Mouse (Mus musculus): ENCODE results near the gene Fancg. TPM values are rescaled to one million over a fixed set of nuclear protein-coding genes. Genes with fewer than 3 reads are reported as not detected.

The Fancg gene
- polyA plus RNA-seq, 1 experiment from 2014 or later: 18.2 TPM

GRCm38 (mm10) chr4:42961592-42961991, 48.7 kb downstream of the Fancg start:
- no peak overlapping the region for H3K4me2 ChIP-seq
- no peak overlapping the region for H3K9ac ChIP-seq (ENCODE audit: low read depth, low read length)
- 24% methylated on average over 4 of the region's 4 CpGs for WGBS
- H3K36me3 ChIP-seq (ENCODE audit: control insufficient read depth, insufficient read depth, low read length): no peaks in the 10 kb centered on the region
- H3K4me1 ChIP-seq (replicated peaks; ENCODE audit: control insufficient read depth, insufficient read depth, low read length): no peaks in the 10 kb centered on the region
- H3K27ac ChIP-seq (ENCODE audit: low read depth, low read length): no peak overlapping the region
- DNase-seq (ENCODE audit: low spot score): peak; percentile 42
- no peaks in the 10 kb centered on the region for H3K9me3 ChIP-seq (ENCODE audit: control insufficient read depth, low read length)
- ATAC-seq (replicated peaks; ENCODE audit: low FRiP score): no peak
- H3K4me3 ChIP-seq (ENCODE audit: low read depth, low read length): no peak overlapping the region
- peaks cover 5% of the 10 kb centered on the region; the same call in 1 of the 2 replicates for H3K27me3 ChIP-seq (replicated peaks; ENCODE audit: control insufficient read depth, insufficient read depth, low read length)

GRCm38 (mm10) chr4:42959382-42959781, 50.9 kb downstream of the Fancg start:
- H3K27ac ChIP-seq (ENCODE audit: low read depth, low read length): no peak overlapping the region
- no peak overlapping the region for H3K4me3 ChIP-seq (ENCODE audit: low read depth, low read length)
- ATAC-seq (replicated peaks; ENCODE audit: low FRiP score) (no peak), DNase-seq (ENCODE audit: low spot score) (no peak)
- WGBS: 54% methylated on average over 4 of the region's 4 CpGs
- no peaks in the 10 kb centered on the region for H3K36me3 ChIP-seq (ENCODE audit: control insufficient read depth, insufficient read depth, low read length)
- peaks cover 3% of the 10 kb centered on the region; the same call in 1 of the 2 replicates for H3K27me3 ChIP-seq (replicated peaks; ENCODE audit: control insufficient read depth, insufficient read depth, low read length)
- H3K9ac ChIP-seq (ENCODE audit: low read depth, low read length): no peak overlapping the region
- no peaks in the 10 kb centered on the region for H3K9me3 ChIP-seq (ENCODE audit: control insufficient read depth, low read length)
- H3K4me1 ChIP-seq (replicated peaks; ENCODE audit: control insufficient read depth, insufficient read depth, low read length): no peaks in the 10 kb centered on the region
- no peak overlapping the region for H3K4me2 ChIP-seq

- 74% methylated on average over 8 of the region's 8 CpGs for WGBS
- H3K27me3 ChIP-seq (replicated peaks; ENCODE audit: control insufficient read depth, insufficient read depth, low read length): no peaks in the 10 kb centered on the region
- H3K4me1 ChIP-seq (replicated peaks; ENCODE audit: control insufficient read depth, insufficient read depth, low read length): no peaks in the 10 kb centered on the region
- no peak overlapping the region for H3K9ac ChIP-seq (ENCODE audit: low read depth, low read length)
- no peak for DNase-seq (ENCODE audit: low spot score)
- no peaks in the 10 kb centered on the region for H3K36me3 ChIP-seq (ENCODE audit: control insufficient read depth, insufficient read depth, low read length)
- no peaks in the 10 kb centered on the region for H3K9me3 ChIP-seq (ENCODE audit: control insufficient read depth, low read length)
- ATAC-seq (replicated peaks; ENCODE audit: low FRiP score): no peak
- H3K4me2 ChIP-seq: no peak overlapping the region
- H3K4me3 ChIP-seq (ENCODE audit: low read depth, low read length): no peak overlapping the region
- H3K27ac ChIP-seq (ENCODE audit: low read depth, low read length): no peak overlapping the region
Observed at GRCm38 (mm10) chr4:42958942-42959341, 51.4 kb downstream of the Fancg start.

- no peak for ATAC-seq (replicated peaks; ENCODE audit: low FRiP score)
- Histone ChIP-seq H3K9ac (ENCODE audit: low read depth, low read length) (no peak overlapping the region), H3K27ac (ENCODE audit: low read depth, low read length) (no peak overlapping the region)
Observed at GRCm38 (mm10) chr4:42957979-42958378, 52.3 kb downstream of the Fancg start.

GRCm38 (mm10) chr4:42957306-42957705, 53.0 kb downstream of the Fancg start:
- Histone ChIP-seq H3K27ac (ENCODE audit: low read depth, low read length) (no peak overlapping the region), H3K9ac (ENCODE audit: low read depth, low read length) (no peak overlapping the region), H3K4me1 (replicated peaks; ENCODE audit: control insufficient read depth, insufficient read depth, low read length) (no peaks in the 10 kb centered on the region)

More at GRCm38 (mm10) chr4:42957979-42958378, 52.3 kb downstream of the Fancg start:
- Histone ChIP-seq H3K36me3 (ENCODE audit: control insufficient read depth, insufficient read depth, low read length) (no peaks in the 10 kb centered on the region), H3K9me3 (ENCODE audit: control insufficient read depth, low read length) (no peaks in the 10 kb centered on the region), H3K4me3 (ENCODE audit: low read depth, low read length) (no peak overlapping the region), H3K27me3 (replicated peaks; ENCODE audit: control insufficient read depth, insufficient read depth, low read length) (no peaks in the 10 kb centered on the region), H3K4me2 (no peak overlapping the region), H3K4me1 (replicated peaks; ENCODE audit: control insufficient read depth, insufficient read depth, low read length) (no peaks in the 10 kb centered on the region)
- no peak for DNase-seq (ENCODE audit: low spot score)
- WGBS: 86% methylated on average over 8 of the region's 8 CpGs

GRCm38 (mm10) chr4:42956581-42956980, 53.7 kb downstream of the Fancg start:
- H3K4me1 ChIP-seq (replicated peaks; ENCODE audit: control insufficient read depth, insufficient read depth, low read length): no peaks in the 10 kb centered on the region
- WGBS: 87% methylated on average over 17 of the region's 17 CpGs

More at GRCm38 (mm10) chr4:42957306-42957705, 53.0 kb downstream of the Fancg start:
- ATAC-seq (replicated peaks; ENCODE audit: low FRiP score) (no peak), DNase-seq (ENCODE audit: low spot score) (no peak)
- Histone ChIP-seq H3K4me3 (ENCODE audit: low read depth, low read length) (no peak overlapping the region), H3K36me3 (ENCODE audit: control insufficient read depth, insufficient read depth, low read length) (no peaks in the 10 kb centered on the region), H3K27me3 (replicated peaks; ENCODE audit: control insufficient read depth, insufficient read depth, low read length) (no peaks in the 10 kb centered on the region), H3K9me3 (ENCODE audit: control insufficient read depth, low read length) (no peaks in the 10 kb centered on the region), H3K4me2 (no peak overlapping the region)
- WGBS: 78% methylated on average over 11 of the region's 11 CpGs

GRCm38 (mm10) chr4:42955200-42955599, 55.1 kb downstream of the Fancg start:
- WGBS: 79% methylated on average over 3 of the region's 3 CpGs
- ATAC-seq (replicated peaks; ENCODE audit: low FRiP score) (no peak), DNase-seq (ENCODE audit: low spot score) (no peak)
- H3K9me3 ChIP-seq (ENCODE audit: control insufficient read depth, low read length): no peaks in the 10 kb centered on the region
- H3K4me1 ChIP-seq (replicated peaks; ENCODE audit: control insufficient read depth, insufficient read depth, low read length): peaks cover 2% of the 10 kb centered on the region; the same call in 1 of the 2 replicates
- H3K4me2 ChIP-seq: no peak overlapping the region
- H3K9ac ChIP-seq (ENCODE audit: low read depth, low read length): no peak overlapping the region
- no peaks in the 10 kb centered on the region for H3K36me3 ChIP-seq (ENCODE audit: control insufficient read depth, insufficient read depth, low read length)
- H3K27ac ChIP-seq (ENCODE audit: low read depth, low read length): no peak overlapping the region
- peaks cover 1% of the 10 kb centered on the region; the same call in 1 of the 2 replicates for H3K27me3 ChIP-seq (replicated peaks; ENCODE audit: control insufficient read depth, insufficient read depth, low read length)
- no peak overlapping the region for H3K4me3 ChIP-seq (ENCODE audit: low read depth, low read length)

More at GRCm38 (mm10) chr4:42956581-42956980, 53.7 kb downstream of the Fancg start:
- Histone ChIP-seq H3K4me3 (ENCODE audit: low read depth, low read length) (no peak overlapping the region), H3K9me3 (ENCODE audit: control insufficient read depth, low read length) (no peaks in the 10 kb centered on the region), H3K27ac (ENCODE audit: low read depth, low read length) (no peak overlapping the region), H3K9ac (ENCODE audit: low read depth, low read length) (no peak overlapping the region), H3K36me3 (ENCODE audit: control insufficient read depth, insufficient read depth, low read length) (no peaks in the 10 kb centered on the region), H3K4me2 (no peak overlapping the region), H3K27me3 (replicated peaks; ENCODE audit: control insufficient read depth, insufficient read depth, low read length) (no peaks in the 10 kb centered on the region)
- ATAC-seq (replicated peaks; ENCODE audit: low FRiP score) (no peak), DNase-seq (ENCODE audit: low spot score) (no peak)

GRCm38 (mm10) chr4:42954297-42954696, 56.0 kb downstream of the Fancg start:
- 7% methylated on average over 10 of the region's 10 CpGs for whole genome bisulfite sequencing
- no peak overlapping the region for H3K4me3 ChIP-seq (ENCODE audit: low read depth, low read length)
- peaks cover 6% of the 10 kb centered on the region for H3K27me3 ChIP-seq (replicated peaks; ENCODE audit: control insufficient read depth, insufficient read depth, low read length)
- no peaks in the 10 kb centered on the region for H3K36me3 ChIP-seq (ENCODE audit: control insufficient read depth, insufficient read depth, low read length)
- H3K27ac ChIP-seq (ENCODE audit: low read depth, low read length): no peak overlapping the region
- DNase-seq (ENCODE audit: low spot score): peak; percentile 60
- no peak for ATAC-seq (replicated peaks; ENCODE audit: low FRiP score)
- H3K9ac ChIP-seq (ENCODE audit: low read depth, low read length): no peak overlapping the region
- no peaks in the 10 kb centered on the region for H3K9me3 ChIP-seq (ENCODE audit: control insufficient read depth, low read length)
- peaks cover 3% of the 10 kb centered on the region for H3K4me1 ChIP-seq (replicated peaks; ENCODE audit: control insufficient read depth, insufficient read depth, low read length)
- H3K4me2 ChIP-seq: no peak overlapping the region

GRCm38 (mm10) chr4:42953435-42954094, 56.7 kb downstream of the Fancg start:
- Histone ChIP-seq H3K4me2 (no peak overlapping the region), H3K9me3 (ENCODE audit: control insufficient read depth, low read length) (no peaks in the 10 kb centered on the region), H3K27me3 (replicated peaks; ENCODE audit: control insufficient read depth, insufficient read depth, low read length) (peaks cover 13% of the 10 kb centered on the region), H3K27ac (ENCODE audit: low read depth, low read length) (no peak overlapping the region), H3K36me3 (ENCODE audit: control insufficient read depth, insufficient read depth, low read length) (no peaks in the 10 kb centered on the region), H3K4me1 (replicated peaks; ENCODE audit: control insufficient read depth, insufficient read depth, low read length) (peaks cover 7% of the 10 kb centered on the region), H3K9ac (ENCODE audit: low read depth, low read length) (no peak overlapping the region), H3K4me3 (ENCODE audit: low read depth, low read length) (no peak overlapping the region)
- WGBS: 44% methylated on average over 10 of the region's 10 CpGs
- DNase-seq (ENCODE audit: low spot score) (no peak), ATAC-seq (replicated peaks; ENCODE audit: low FRiP score) (no peak)

Measured in liver, embryonic 11.5 days (tissue).